Mouse (Mus musculus) large intestine, adult 2 months (tissue): Measurements from ENCODE around the gene Slc22a20. TPM values are rescaled to one million over a fixed set of nuclear protein-coding genes. Genes with fewer than 3 reads are reported as not detected.

Experiments
- DNase-seq: peaks from one replicate; pipeline ENCODE4 v3.0.0-alpha.2; 2012; ENCODE audit warnings: low read depth, low spot score
- WGBS: fragments of 180-500 bp; shearing (Covaris S2); methylation state at CpG from one replicate; pipeline ENCODE4 v1.1.7; 2018; 5-methylcytosine and 5-hydroxymethylcytosine counted together
- polyA plus RNA-seq: library from polyadenylated mRNA; depleted of rRNA; stranded (reverse); fragments of >200 nt; gene quantifications from 2 replicates; pipeline ENCODE4 v1.2.3, GENCODE M21; 2012

Slc22a20 gene
- polyA plus RNA-seq, 1 experiment: not detected

DNA sequence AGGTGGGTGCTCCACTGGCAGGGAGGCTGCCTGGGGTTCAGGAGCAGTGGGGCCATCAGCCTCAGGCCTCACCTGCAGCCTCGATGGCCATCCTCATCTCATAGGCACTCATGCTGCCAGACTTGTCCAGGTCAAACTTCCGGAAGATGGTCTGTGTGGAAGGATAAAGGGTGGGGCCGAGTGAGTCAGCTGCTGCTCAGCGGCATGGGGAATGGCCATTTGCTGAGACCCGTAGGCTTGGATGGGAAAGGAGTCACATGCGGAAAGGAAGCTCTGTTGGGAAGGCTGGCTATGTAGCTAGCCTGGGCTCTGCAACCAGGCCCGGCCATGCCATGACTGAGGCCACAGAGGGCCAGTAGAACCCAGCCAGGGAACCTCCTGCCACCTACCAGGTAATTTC lies 5.5 kb upstream of the Slc22a20 start:
- WGBS: 46% methylated on average over 7 of the region's 7 CpGs
- DNase-seq: no peak

- no peak for DNase-seq
- WGBS: 50% methylated on average over 1 of the region's 1 CpGs
These were observed 5.0 kb upstream of the Slc22a20 start for GRCm38 (mm10) chr19:5990921-5991320.

DNA sequence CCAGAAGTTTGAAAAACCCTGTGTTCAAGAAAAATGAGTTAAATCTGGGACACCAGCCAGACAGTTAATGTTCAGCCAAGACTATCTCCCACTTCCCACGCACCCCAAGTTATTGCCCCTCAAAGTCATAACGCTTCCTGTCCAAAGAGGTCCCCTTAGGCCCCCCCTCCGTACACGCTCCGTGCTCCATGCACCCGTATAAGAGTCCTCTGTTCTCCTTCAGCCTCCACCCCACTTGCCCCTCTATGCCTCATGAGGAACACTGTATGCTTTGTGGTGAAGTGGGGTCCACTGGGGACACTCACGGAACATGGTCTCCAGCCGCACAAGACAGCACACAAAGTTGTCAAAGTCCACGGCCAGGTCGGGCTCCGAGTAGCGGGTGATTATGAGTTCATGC lies 4.1 kb upstream of the Slc22a20 start:
- WGBS: 35% methylated on average over 12 of the region's 12 CpGs

GRCm38 (mm10) chr19:5989585-5989984 lies 3.6 kb upstream of the Slc22a20 start:
- 34% methylated on average over 6 of the region's 6 CpGs for WGBS

More for the DNA sequence above, 4.1 kb upstream of the Slc22a20 start:
- DNase-seq: no peak

GRCm38 (mm10) chr19:5988815-5989452 lies 3.0 kb upstream of the Slc22a20 start:
- 14% methylated on average over 13 of the region's 13 CpGs for WGBS
- no peak for DNase-seq

More at GRCm38 (mm10) chr19:5989585-5989984, 3.6 kb upstream of the Slc22a20 start:
- no peak for DNase-seq

- DNase-seq: no peak
- WGBS: 65% methylated on average over 5 of the region's 5 CpGs
These were observed 2.3 kb upstream of the Slc22a20 start for GRCm38 (mm10) chr19:5988027-5988814.

DNA sequence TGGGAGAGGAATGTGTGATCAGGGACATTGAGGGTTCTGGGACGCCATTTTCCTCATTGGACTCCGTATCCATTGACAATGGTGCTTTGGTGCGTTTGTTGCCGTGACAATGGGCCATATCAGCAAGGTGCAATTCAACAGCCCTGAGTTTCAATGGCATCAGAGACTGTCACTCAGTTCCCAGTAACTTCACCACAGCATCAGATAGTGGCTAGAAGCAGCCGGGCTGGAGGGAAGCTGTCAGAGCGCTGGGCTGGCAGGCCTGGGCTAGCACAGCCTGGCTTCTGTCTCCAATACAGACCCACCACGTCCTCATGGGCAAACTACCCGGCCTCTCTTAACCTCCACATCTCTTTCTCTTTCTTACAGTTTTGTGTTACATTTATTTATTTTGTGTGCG lies 5.5 kb downstream of the Slc22a20 start:
- 90% methylated on average over 9 of the region's 9 CpGs for WGBS
- no peak for DNase-seq

DNA sequence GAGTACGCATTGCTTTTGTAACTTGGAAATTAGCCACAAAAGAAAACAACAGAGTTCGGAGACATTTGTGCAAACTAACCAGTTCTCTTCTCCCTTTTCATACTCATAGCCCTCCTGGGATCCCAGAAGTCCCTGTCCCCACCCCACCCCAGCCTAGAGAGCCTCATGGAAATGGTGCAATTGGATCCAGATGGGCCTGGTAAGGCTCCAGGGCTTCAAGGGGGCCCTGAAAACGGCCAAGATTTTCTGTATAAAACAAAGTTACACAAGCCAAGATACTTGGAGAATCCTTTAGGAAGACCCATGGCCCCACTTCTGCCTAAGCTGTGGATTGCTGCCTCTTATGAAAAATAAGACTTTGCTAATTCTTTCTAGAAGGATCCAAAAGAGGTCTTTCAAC lies 8.2 kb downstream of the Slc22a20 start:
- no peak for DNase-seq
- WGBS: 76% methylated on average over 3 of the region's 3 CpGs

DNA sequence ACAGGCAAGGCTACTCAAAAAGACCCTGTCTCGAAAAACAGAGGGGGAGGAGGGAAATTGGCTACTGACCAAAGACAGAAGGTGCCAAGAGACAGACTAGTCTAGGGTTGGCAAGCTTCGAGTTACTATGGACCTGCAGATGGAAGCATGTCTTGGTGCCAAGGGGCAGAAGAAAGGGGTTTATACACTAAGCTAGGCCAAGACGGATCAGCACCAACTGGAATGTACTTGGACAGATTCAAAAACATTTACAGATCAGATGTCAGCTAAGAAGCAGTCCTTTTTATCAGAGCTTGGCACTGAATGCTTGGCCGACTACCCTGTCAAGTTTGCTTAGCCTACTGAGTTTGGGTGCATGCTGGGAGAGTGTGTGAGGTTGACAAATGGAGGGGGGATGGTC lies 10.3 kb downstream of the Slc22a20 start:
- WGBS: 70% methylated on average over 4 of the region's 4 CpGs
- no peak for DNase-seq

GRCm38 (mm10) chr19:5975112-5975511 lies 10.8 kb downstream of the Slc22a20 start:
- 69% methylated on average over 4 of the region's 4 CpGs for whole genome bisulfite sequencing
- no peak for DNase-seq

DNA sequence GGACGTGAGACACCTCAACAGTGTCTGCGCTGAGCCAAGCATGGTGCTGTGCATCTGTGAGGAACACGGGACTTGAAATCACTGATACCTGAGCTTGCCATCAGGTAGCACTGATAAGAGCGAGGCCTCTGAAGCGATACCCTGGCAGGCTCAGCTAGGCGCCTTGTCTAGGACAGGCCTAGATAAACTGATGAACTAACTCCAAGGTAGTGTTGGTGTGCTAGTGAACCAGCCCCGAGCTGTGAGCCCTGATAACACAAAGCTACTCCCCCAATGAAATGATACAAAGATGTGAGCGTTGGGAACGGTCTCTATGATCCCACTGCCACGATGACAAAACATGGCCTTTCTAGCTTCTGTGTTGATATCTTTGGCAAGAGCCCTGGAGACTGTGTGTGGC lies 18.3 kb downstream of the Slc22a20 start:
- DNase-seq: no peak
- WGBS: 93% methylated on average over 10 of the region's 10 CpGs

DNA sequence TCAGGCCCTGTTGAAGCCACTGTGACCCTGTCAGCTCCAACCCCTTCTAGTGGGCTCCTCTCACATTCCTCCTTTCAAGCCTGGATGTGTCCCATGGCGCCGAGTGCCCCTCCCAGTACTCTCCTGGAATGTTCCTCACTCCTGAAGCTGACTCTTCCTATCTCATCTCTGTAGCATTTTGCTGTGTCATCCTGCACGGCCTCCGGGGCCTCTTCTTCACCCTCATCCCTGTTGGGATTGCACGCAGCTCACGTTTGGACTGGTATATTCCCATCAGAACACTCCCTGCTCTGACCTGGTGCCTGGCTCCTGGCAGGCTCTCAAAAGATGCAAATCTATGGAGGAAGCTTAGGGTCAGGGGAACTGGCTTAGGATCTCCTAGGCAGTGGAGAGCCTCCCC lies 19.2 kb downstream of the Slc22a20 start:
- 76% methylated on average over 6 of the region's 6 CpGs for WGBS

DNA sequence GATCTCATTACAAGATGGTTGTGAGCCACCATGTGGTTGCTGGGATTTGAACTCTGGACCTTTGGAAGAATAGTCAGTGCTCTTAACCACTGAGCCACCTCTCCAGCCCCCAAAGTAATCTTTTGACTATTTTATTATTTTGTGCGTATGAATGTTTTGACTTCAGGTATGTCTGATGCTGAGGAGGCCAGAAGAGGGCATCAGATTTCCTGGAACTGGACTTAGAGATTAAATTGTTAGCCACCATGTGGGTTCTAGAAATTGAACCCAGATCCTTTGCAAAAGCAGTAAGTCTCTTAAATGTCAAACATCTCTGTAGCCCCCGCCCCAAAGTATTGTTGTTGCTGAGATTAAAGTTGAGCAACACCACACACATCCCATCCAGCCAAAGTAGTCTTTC lies 20.0 kb downstream of the Slc22a20 start:
- WGBS: 88% methylated on average over 2 of the region's 2 CpGs
- no peak for DNase-seq

More for the DNA sequence above, 19.2 kb downstream of the Slc22a20 start:
- DNase-seq: no peak

- WGBS: 11% methylated on average over 4 of the region's 4 CpGs
- no peak for DNase-seq
These were observed 20.7 kb downstream of the Slc22a20 start for GRCm38 (mm10) chr19:5965280-5965679.

- no peak for DNase-seq
- 94% methylated on average over 2 of the region's 2 CpGs for whole genome bisulfite sequencing
These were observed 21.1 kb downstream of the Slc22a20 start for GRCm38 (mm10) chr19:5964804-5965203.

GRCm38 (mm10) chr19:5963883-5964562 lies 21.9 kb downstream of the Slc22a20 start, which contains the start of gene Pola2:
Gene Pola2 (minus strand): TSS chr19:5964202.
- DNase-seq: no peak
- WGBS: under 1% methylated on average over 50 of the region's 50 CpGs

- WGBS: 15% methylated on average over 1 of the region's 1 CpGs
- DNase-seq: no peak
These were observed 23.3 kb downstream of the Slc22a20 start for GRCm38 (mm10) chr19:5962651-5963050.

DNA sequence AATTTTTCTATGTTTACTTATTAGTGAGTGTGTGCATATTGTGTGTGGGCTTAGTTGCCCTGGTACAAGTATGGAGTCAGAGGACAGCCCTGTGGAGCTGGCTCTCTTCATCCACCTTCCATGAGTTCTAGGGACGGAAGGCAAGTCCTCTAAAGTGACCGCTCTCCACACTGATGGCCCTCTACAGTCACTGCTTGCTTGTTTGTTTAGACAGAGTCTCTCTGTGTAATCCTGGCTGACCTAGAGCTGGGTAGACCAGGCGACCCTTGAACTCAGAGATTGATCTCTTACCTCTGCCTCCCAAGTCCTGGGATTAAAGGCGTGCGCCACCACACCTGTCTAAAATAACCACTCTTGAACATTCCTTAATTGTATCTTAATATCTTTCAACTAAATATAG lies 28.6 kb downstream of the Slc22a20 start:
- 84% methylated on average over 5 of the region's 5 CpGs for WGBS

DNA sequence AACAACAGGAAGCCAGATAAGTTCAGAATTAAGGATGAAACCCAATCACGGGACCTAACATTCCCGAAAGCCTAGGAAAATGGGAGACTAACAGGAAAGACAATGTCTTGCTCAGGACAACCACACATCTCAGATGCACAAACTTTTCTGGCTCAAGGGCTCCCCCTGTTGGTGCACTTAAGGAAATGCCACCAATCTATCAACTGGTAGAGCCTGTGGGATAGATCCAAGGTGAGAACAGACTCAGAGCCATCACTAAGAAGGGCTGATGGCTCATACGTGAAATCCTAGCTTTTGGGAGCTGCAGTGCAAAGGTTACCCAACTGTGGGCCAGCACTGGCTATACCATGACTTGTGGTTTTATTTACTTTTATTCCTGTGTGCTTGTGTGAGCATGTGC lies 29.3 kb downstream of the Slc22a20 start:
- 0% methylated on average over 3 of the region's 3 CpGs for WGBS
- DNase-seq: peak; percentile 86

More for the DNA sequence above, 28.6 kb downstream of the Slc22a20 start:
- DNase-seq: no peak
